Mouse (Mus musculus) kidney, adult 10 weeks (tissue): ENCODE data around the gene Kdm1a. TPM values are rescaled to one million over a fixed set of nuclear protein-coding genes. Genes with fewer than 3 reads are reported as not detected.

Experiments
- polyA plus RNA-seq: library from polyadenylated mRNA; stranded (reverse); fragments of 350-450 nt; fragmentation: Illumina TruSeq; extraction: RNeasy Lipid Tissue Mini Kit (QIAGEN cat#74804); gene quantifications from one replicate; pipeline ENCODE4 v1.2.3, GENCODE M21; 2014; ENCODE audit warnings: low read depth, low replicate concordance

The Kdm1a gene
- polyA plus RNA-seq, result 43.3 TPM

GRCm38 (mm10) chr4:136602568-136602967 lies at the start of gene Kdm1a:
TSS of gene Kdm1a (minus strand) at chr4:136602723.

GRCm38 (mm10) chr4:136622388-136622787 lies 19.9 kb upstream of the Kdm1a start, which contains the start of gene Lactbl1:
TSS of gene Lactbl1 (plus strand) at chr4:136622621.

GRCm38 (mm10) chr4:136610387-136610856 lies 7.9 kb upstream of the Kdm1a start, which contains the start of gene Tex46:
TSS of gene Tex46 (plus strand) at chr4:136610437.

Other genes with a start within 250 kb of the Kdm1a start
- not detected for gene Htr1d, start 179.2 kb downstream of the Kdm1a start, polyA plus RNA-seq
- gene 6030445D17Rik, start 140.5 kb downstream of the Kdm1a start, polyA plus RNA-seq, result 0.24 TPM
- 34.8 TPM for gene Luzp1, start 133.0 kb downstream of the Kdm1a start, polyA plus RNA-seq
- gene Tex46, start 7.7 kb upstream of the Kdm1a start, polyA plus RNA-seq, result not detected
- not detected for gene Lactbl1, start 19.9 kb upstream of the Kdm1a start, polyA plus RNA-seq
- 0.69 TPM for gene Ephb2, start 233.3 kb upstream of the Kdm1a start, polyA plus RNA-seq